Mouse (Mus musculus) heart, embryonic 11.5 days (tissue): ENCODE data around the gene Macrod1. TPM values are rescaled to one million over a fixed set of nuclear protein-coding genes. Genes with fewer than 3 reads are reported as not detected.
A peak's percentile ranks its signal among the peaks of the same experiment; 100 is the strongest.

Experiments used
- ATAC-seq: fragments of 200-750 bp; cut with Nextera tagmentation; replicated peaks from 2 replicates; pipeline ENCODE4 v1.8.0; 2017; ENCODE audit warnings: moderate library complexity; ENCODE audit not compliant: insufficient number of reproducible peaks, low FRiP score, low TSS enrichment
- H3K27ac ChIP-seq: fragments of 300-500 bp; sonication (generic); 2 replicates; pipeline ENCODE4 v1.5.1; 2014; ENCODE audit warnings: mild to moderate bottlenecking, low read depth, low read length
- H3K27me3 ChIP-seq: fragments of 300-500 bp; sonication (generic); 2 replicates; pipeline ENCODE4 v1.6.1; 2014; ENCODE audit warnings: mild to moderate bottlenecking, low read length, mixed read lengths; ENCODE audit not compliant: control insufficient read depth, insufficient read depth
- H3K36me3 ChIP-seq: fragments of 300-500 bp; sonication (generic); 2 replicates; pipeline ENCODE4 v1.6.1; 2014; ENCODE audit warnings: mild to moderate bottlenecking, low read length, moderate library complexity, mixed read lengths; ENCODE audit not compliant: control insufficient read depth, insufficient read depth
- H3K4me1 ChIP-seq: fragments of 300-500 bp; sonication (generic); 2 replicates; pipeline ENCODE4 v1.6.1; 2014; ENCODE audit warnings: low read length; ENCODE audit not compliant: control insufficient read depth, insufficient read depth
- H3K4me2 ChIP-seq: fragments of 300-500 bp; sonication (generic); 2 replicates; pipeline ENCODE4 v1.6.1; 2014; ENCODE audit warnings: mild to moderate bottlenecking, moderate library complexity
- H3K4me3 ChIP-seq: fragments of 300-500 bp; sonication (generic); 2 replicates; pipeline ENCODE4 v1.5.1; 2014; ENCODE audit warnings: low read depth, low read length
- H3K9ac ChIP-seq: fragments of 300-500 bp; sonication (generic); 2 replicates; pipeline ENCODE4 v1.6.1; 2014; ENCODE audit warnings: mild to moderate bottlenecking, low read depth, low read length, moderate library complexity
- H3K9me3 ChIP-seq: fragments of 300-500 bp; sonication (generic); replicated peaks from 2 replicates; pipeline ENCODE4 v1.6.1; 2016; ENCODE audit warnings: low read length; ENCODE audit not compliant: control insufficient read depth
- WGBS: fragments of 180-500 bp; shearing (Covaris S2); extraction: QIAGEN DNeasy Blood & Tissue Kit; methylation state at CpG from one replicate; pipeline ENCODE4 v1.1.7; 2014; ENCODE audit not compliant: insufficient replicate concordance; 5-methylcytosine and 5-hydroxymethylcytosine counted together
- polyA plus RNA-seq: library from polyadenylated mRNA; unstranded; fragments of >200 nt; fragmentation: Nextera tagmentation; extraction: Ambion mirVana; gene quantifications from 2 replicates; pipeline ENCODE4 v1.2.1, GENCODE M21; 2014

Gene Macrod1
- polyA plus RNA-seq, 1 experiment from 2014 or later: 13.3 TPM

DNA sequence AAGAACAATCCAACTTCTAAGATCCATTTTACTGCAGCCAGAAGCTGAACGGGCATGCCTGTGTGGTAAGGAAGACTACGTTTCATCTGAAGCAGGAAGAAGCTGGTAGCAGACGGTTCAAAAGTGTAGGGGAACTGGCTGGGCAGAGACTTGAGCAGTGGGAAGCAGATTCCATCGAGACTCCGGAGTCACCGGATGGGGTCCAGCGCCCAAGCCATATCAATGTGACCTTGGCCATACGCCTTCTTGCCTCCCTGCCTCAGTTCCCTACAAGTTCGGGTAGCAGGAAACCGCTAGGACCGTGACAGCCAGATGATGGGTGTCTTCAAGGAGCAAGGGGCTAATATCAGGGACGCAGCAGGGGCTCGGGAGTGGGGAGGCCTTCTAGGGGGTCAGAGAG, 183.7 kb downstream of the Macrod1 start:
- Histone ChIP-seq H3K4me3 (peak overlapping the region; percentile 83), H3K4me2 (peak overlapping the region; percentile 96), H3K27ac (peak overlapping the region; percentile 83), H3K9ac (peak overlapping the region; percentile 89), H3K4me1 (peaks cover 9% of the 10 kb centered on the region), H3K36me3 (peaks cover 12% of the 10 kb centered on the region), H3K9me3 (no peaks in the 10 kb centered on the region; the same call in 1 of the 2 replicates), H3K27me3 (no peaks in the 10 kb centered on the region)
- WGBS: 2% methylated on average over 13 of the region's 13 CpGs
- ATAC-seq: no peak

- ATAC-seq: peak; percentile 93
- H3K27ac ChIP-seq: peak within 1 kb of the TSS; percentile 83
- no peaks in the 10 kb centered on the region for H3K27me3 ChIP-seq
- under 1% methylated on average over 80 of the region's 80 CpGs for WGBS
- H3K9ac ChIP-seq: peak within 1 kb of the TSS; percentile 89
- H3K4me2 ChIP-seq: peak within 1 kb of the TSS; percentile 96
- peaks cover 9% of the 10 kb centered on the region for H3K36me3 ChIP-seq
- H3K4me3 ChIP-seq: peak within 1 kb of the TSS; percentile 83
- peaks cover 9% of the 10 kb centered on the region for H3K4me1 ChIP-seq
- no peaks in the 10 kb centered on the region for H3K9me3 ChIP-seq
Measured at GRCm38 (mm10) chr19:7240782-7241690, 184.4 kb downstream of the Macrod1 start, which contains the start of gene Naa40. TSS of gene Naa40 (minus strand) at chr19:7241183.

GRCm38 (mm10) chr19:7246021-7246420, 189.4 kb downstream of the Macrod1 start:
- no peaks in the 10 kb centered on the region for H3K4me1 ChIP-seq
- WGBS: 58% methylated on average over 3 of the region's 3 CpGs
- no peak overlapping the region for H3K4me3 ChIP-seq
- ATAC-seq: no peak
- no peak overlapping the region for H3K9ac ChIP-seq
- H3K27me3 ChIP-seq: no peaks in the 10 kb centered on the region
- H3K27ac ChIP-seq: no peak overlapping the region
- H3K9me3 ChIP-seq: no peaks in the 10 kb centered on the region
- no peak overlapping the region for H3K4me2 ChIP-seq
- no peaks in the 10 kb centered on the region for H3K36me3 ChIP-seq

Other genes starting within 250 kb of the Macrod1 start
- gene Rps6ka4, start 216.2 kb upstream of the Macrod1 start, polyA plus RNA-seq: 11.1 and 11.7 TPM in 2 replicates
- gene Ccdc88b, start 198.6 kb upstream of the Macrod1 start, polyA plus RNA-seq: 0.15 and 0.84 TPM in 2 replicates
- gene Trmt112, start 147.1 kb upstream of the Macrod1 start, polyA plus RNA-seq: 91.5 and 97.8 TPM in 2 replicates
- gene Prdx5, start 146.7 kb upstream of the Macrod1 start, polyA plus RNA-seq: 143 and 150 TPM in 2 replicates
- 9.0 and 10.5 TPM in 2 replicates for gene Esrra, start 135.0 kb upstream of the Macrod1 start, polyA plus RNA-seq
- gene Catsperz, start 131.4 kb upstream of the Macrod1 start, polyA plus RNA-seq: 1.9 and 3.9 TPM in 2 replicates
- gene Kcnk4, start 122.3 kb upstream of the Macrod1 start, polyA plus RNA-seq: 0.17 and 0.46 TPM in 2 replicates
- 54.9 and 55.7 TPM in 2 replicates for gene Bad, start 114.9 kb upstream of the Macrod1 start, polyA plus RNA-seq
- 22.4 and 23.7 TPM in 2 replicates for gene Gpr137, start 114.3 kb upstream of the Macrod1 start, polyA plus RNA-seq
- gene Ppp1r14b, start 81.8 kb upstream of the Macrod1 start, polyA plus RNA-seq: 162 and 177 TPM in 2 replicates
- 17.2 and 20.1 TPM in 2 replicates for gene Plcb3, start 80.3 kb upstream of the Macrod1 start, polyA plus RNA-seq
- gene Fkbp2, start 76.3 kb upstream of the Macrod1 start, polyA plus RNA-seq: 84.5 and 88.4 TPM in 2 replicates
- 76.9 and 79.1 TPM in 2 replicates for gene Vegfb, start 69.2 kb upstream of the Macrod1 start, polyA plus RNA-seq
- 26.3 and 28.5 TPM in 2 replicates for gene Dnajc4, start 64.2 kb upstream of the Macrod1 start, polyA plus RNA-seq
- 24.6 and 25.2 TPM in 2 replicates for gene Nudt22, start 60.7 kb upstream of the Macrod1 start, polyA plus RNA-seq
- 13.4 and 14.7 TPM in 2 replicates for gene Trpt1, start 60.7 kb upstream of the Macrod1 start, polyA plus RNA-seq
- 11.5 and 11.9 TPM in 2 replicates for gene Fermt3, start 37.3 kb upstream of the Macrod1 start, polyA plus RNA-seq
- 266 and 283 TPM in 2 replicates for gene Stip1, start 16.8 kb upstream of the Macrod1 start, polyA plus RNA-seq
- 0.79 and 0.97 TPM in 2 replicates for gene Flrt1, start 48.9 kb downstream of the Macrod1 start, polyA plus RNA-seq
- 172 and 186 TPM in 2 replicates for gene Otub1, start 149.5 kb downstream of the Macrod1 start, polyA plus RNA-seq
- gene Cox8a, start 160.8 kb downstream of the Macrod1 start, polyA plus RNA-seq: 1,752 and 1,771 TPM in 2 replicates
- 62.1 and 68.6 TPM in 2 replicates for gene Naa40, start 184.4 kb downstream of the Macrod1 start, polyA plus RNA-seq
- gene Rcor2, start 210.5 kb downstream of the Macrod1 start, polyA plus RNA-seq: 8.4 and 9.5 TPM in 2 replicates